Mouse (Mus musculus): Measurements from ENCODE around the gene Msl1. TPM values are rescaled to one million over a fixed set of nuclear protein-coding genes. Genes with fewer than 3 reads are reported as not detected.

Gene Msl1
- polyA plus RNA-seq, 1 experiment from 2014 or later, result 22.9 TPM

DNA sequence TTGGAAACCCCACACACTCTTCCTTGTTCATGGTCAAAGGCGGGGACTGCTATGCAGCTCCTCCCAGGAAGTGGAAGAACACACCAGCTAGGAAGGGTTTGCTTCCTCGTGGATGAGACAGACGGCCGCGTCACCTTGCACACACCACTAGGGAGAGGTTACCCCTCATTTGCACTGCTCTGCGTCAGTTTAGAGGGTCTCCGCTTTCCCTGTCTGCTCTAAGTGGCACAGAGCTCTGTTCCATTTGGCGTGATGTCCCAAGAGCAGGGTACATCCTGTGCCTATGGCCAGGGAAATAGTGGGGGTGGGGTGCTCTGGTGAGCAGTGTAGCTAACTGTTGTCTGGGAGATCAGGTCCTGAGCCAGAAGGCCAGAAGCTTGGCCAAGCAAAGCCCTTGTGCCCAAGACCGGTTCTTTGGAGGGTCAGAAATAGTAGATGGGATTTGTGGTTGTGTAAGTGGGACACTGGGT, 41.1 kb upstream of the Msl1 start:
- H3K36me3 ChIP-seq (replicated peaks), result peaks cover 28% of the 10 kb centered on the region
- peak overlapping the region; percentile 58 for H3K27ac ChIP-seq
- no peaks in the 10 kb centered on the region for H3K9me3 ChIP-seq
- no peak overlapping the region for H3K4me3 ChIP-seq
- WGBS, result 78% methylated on average over 9 of the region's 9 CpGs
- H3K27me3 ChIP-seq (ENCODE audit: poor library complexity, severe bottlenecking), result peaks cover 7% of the 10 kb centered on the region; the same call in 1 of the 2 replicates
- DNase-seq (ENCODE audit: extremely low spot score, low spot score), result no peak
- H3K4me1 ChIP-seq, result peaks cover 51% of the 10 kb centered on the region

DNA sequence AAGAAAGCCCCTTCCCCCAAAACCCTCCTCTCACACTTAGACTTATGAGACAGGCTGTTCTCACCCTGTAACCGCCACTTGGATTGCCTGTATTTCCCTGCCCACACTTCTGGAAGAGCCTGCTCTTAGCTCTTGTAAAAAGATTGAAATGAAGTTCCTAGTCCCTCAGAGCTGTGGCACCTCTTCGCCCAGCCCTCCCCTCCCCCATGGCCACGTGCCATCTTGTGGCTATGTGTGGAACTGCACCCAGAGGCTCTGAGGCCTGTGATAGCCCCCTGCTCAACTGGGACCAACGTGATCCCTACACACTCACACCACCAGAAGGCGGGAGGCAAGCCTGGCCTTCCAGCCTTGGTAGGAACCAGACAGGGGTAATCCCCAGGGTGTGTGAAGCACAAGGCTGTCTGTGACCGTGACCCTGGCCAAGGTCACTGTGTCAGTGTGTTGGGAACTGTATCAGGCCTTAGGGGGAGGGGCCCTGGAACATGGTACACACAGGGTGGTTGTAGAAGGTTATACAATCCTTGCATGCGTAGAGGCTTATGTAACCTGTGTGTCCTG, 40.6 kb upstream of the Msl1 start:
- Histone ChIP-seq H3K27me3 (ENCODE audit: poor library complexity, severe bottlenecking) (peaks cover 7% of the 10 kb centered on the region; the same call in 1 of the 2 replicates), H3K27ac (peak overlapping the region; percentile 58), H3K4me1 (peaks cover 46% of the 10 kb centered on the region), H3K36me3 (replicated peaks) (peaks cover 28% of the 10 kb centered on the region), H3K4me3 (no peak overlapping the region), H3K9me3 (no peaks in the 10 kb centered on the region)
- WGBS, result 24% methylated on average over 7 of the region's 7 CpGs
- peak; percentile 81 for DNase-seq (ENCODE audit: extremely low spot score, low spot score)

DNA sequence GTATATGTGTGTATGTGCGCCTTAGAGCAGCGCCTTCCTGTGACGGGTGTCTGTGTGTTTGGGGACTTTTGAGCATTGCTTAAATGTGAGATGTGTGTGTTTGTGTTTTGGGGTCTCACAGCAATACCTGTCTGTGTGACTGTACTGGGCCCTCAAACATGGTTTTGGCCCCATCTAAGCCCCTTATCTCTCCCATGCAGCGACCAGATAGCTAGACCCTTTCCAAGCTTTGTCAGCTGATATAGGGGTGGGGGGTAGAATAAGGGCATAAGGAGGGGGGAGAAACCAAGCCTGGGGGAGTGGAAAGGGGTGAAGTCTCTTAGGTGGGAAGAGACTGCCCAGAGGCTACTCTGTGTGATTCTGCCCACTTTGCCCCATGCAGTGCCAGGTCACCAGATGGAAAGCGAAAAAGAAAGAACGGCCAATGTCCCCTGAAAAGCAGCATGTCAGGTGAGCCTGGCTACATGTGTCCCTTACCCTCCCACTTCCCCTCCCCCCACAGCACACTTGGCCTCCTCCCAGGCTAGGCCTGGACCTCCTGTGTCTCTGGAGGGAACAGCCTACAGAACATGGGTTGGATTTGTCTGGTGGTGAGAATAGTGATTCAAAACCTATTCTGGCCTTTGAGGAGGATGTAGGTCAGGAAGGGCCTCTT, 39.5 kb upstream of the Msl1 start:
- H3K27me3 ChIP-seq (ENCODE audit: poor library complexity, severe bottlenecking), result peaks cover under 1% of the 10 kb centered on the region; the same call in 1 of the 2 replicates
- H3K4me1 ChIP-seq, result peaks cover 35% of the 10 kb centered on the region
- WGBS, result 93% methylated on average over 6 of the region's 6 CpGs
- no peak for DNase-seq (ENCODE audit: extremely low spot score, low spot score)
- no peaks in the 10 kb centered on the region for H3K9me3 ChIP-seq
- no peak overlapping the region for H3K27ac ChIP-seq
- H3K4me3 ChIP-seq, result no peak overlapping the region
- H3K36me3 ChIP-seq (replicated peaks), result peaks cover 33% of the 10 kb centered on the region

DNA sequence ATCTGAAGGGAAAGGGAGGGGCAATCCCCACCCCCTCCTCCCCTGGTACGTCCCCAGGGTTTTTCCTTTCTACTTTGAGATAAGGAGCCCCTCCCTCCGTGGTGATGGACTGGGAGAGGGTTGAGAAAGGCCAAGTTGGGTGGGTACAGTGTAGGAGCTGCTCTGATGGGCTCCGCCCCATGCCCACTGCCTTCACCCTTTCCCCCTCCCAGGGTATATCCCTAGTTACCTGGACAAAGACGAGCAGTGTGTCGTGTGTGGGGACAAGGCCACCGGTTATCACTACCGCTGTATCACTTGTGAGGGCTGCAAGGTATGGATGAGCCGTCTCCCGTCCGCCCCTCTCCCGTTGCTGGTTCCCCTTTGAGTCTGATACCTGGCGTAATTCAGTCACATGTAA, 38.6 kb upstream of the Msl1 start:
- no peaks in the 10 kb centered on the region for H3K9me3 ChIP-seq
- H3K27ac ChIP-seq, result no peak overlapping the region
- 87% methylated on average over 12 of the region's 12 CpGs for WGBS
- no peak overlapping the region for H3K4me3 ChIP-seq
- DNase-seq (ENCODE audit: extremely low spot score, low spot score), result no peak
- peaks cover 41% of the 10 kb centered on the region for H3K36me3 ChIP-seq (replicated peaks)
- H3K4me1 ChIP-seq, result peaks cover 26% of the 10 kb centered on the region
- H3K27me3 ChIP-seq (ENCODE audit: poor library complexity, severe bottlenecking), result no peaks in the 10 kb centered on the region

DNA sequence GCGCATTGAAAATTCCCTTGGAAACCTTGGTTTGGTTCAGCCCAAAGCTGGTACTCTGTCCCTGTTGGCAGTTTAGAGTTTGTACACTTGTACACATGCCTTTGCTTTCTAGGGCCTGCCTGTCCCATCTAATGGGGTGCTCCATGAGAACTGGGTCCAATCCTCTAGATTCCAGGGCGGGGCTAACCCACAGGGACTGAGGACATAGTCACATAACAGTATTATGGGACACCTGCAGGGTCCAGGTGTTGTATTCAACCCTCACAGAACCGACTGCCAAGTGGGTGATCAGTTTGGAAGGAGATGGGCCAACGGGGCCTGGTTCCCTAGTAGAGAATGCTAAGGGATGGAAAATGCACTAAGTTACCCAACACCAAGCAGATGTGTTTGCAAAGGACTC, 33.4 kb upstream of the Msl1 start:
- no peak overlapping the region for H3K27ac ChIP-seq
- WGBS, result 93% methylated on average over 4 of the region's 4 CpGs
- no peak overlapping the region for H3K4me3 ChIP-seq
- H3K9me3 ChIP-seq, result no peaks in the 10 kb centered on the region
- H3K27me3 ChIP-seq (ENCODE audit: poor library complexity, severe bottlenecking), result no peaks in the 10 kb centered on the region
- DNase-seq (ENCODE audit: extremely low spot score, low spot score), result no peak
- peaks cover 68% of the 10 kb centered on the region for H3K36me3 ChIP-seq (replicated peaks)
- peaks cover 29% of the 10 kb centered on the region for H3K4me1 ChIP-seq

DNA sequence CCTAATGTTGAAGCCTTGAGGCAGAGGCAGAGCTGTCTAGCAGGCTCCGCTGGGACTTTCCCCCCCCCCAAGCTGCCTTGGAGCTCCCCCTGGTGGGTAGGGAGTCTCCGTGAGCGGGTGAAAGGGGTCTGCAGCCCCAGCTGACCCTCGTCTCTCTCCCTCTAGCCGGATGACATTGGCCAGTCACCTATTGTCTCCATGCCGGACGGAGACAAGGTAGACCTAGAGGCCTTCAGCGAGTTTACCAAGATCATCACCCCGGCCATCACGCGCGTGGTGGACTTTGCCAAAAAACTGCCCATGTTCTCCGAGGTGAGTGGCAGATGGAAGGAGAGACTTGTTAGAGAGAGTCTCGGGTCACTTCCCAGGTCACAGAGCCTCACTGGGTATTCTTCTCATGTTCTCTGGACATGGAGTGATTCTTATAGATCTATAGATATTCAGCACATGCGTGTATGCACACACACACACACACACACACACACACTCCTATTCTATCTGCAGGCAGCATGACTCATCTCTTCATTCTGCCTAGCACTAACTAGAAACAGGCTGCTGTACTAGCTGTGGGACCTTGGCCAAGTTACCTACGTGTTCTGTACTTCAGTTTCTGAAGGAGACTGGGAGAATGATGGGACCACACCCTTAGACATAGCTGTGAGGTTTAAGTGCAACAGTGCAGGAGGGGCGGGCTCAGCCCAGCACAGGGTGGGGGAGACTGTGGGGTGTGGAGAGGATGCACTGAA, 32.4 kb upstream of the Msl1 start:
- WGBS, result 69% methylated on average over 17 of the region's 17 CpGs
- Histone ChIP-seq H3K9me3 (no peaks in the 10 kb centered on the region), H3K4me1 (peaks cover 39% of the 10 kb centered on the region), H3K4me3 (no peak overlapping the region), H3K36me3 (replicated peaks) (peaks cover 65% of the 10 kb centered on the region), H3K27ac (no peak overlapping the region), H3K27me3 (ENCODE audit: poor library complexity, severe bottlenecking) (no peaks in the 10 kb centered on the region)
- no peak for DNase-seq (ENCODE audit: extremely low spot score, low spot score)

DNA sequence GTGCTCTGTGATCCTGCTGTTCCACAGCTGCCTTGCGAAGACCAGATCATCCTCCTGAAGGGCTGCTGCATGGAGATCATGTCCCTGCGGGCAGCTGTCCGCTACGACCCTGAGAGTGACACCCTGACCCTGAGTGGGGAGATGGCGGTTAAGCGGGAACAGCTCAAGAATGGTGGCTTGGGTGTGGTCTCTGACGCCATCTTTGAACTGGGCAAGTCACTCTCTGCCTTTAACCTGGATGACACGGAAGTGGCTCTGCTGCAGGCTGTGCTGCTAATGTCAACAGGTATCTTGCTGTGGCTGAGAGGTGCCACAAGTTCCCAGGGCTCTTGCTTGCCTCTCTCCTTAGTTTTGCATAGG, 31.8 kb upstream of the Msl1 start:
- Histone ChIP-seq H3K4me1 (peaks cover 45% of the 10 kb centered on the region), H3K27me3 (ENCODE audit: poor library complexity, severe bottlenecking) (no peaks in the 10 kb centered on the region), H3K27ac (no peak overlapping the region), H3K36me3 (replicated peaks) (peaks cover 63% of the 10 kb centered on the region), H3K4me3 (no peak overlapping the region), H3K9me3 (no peaks in the 10 kb centered on the region)
- 92% methylated on average over 8 of the region's 8 CpGs for WGBS
- no peak for DNase-seq (ENCODE audit: extremely low spot score, low spot score)

DNA sequence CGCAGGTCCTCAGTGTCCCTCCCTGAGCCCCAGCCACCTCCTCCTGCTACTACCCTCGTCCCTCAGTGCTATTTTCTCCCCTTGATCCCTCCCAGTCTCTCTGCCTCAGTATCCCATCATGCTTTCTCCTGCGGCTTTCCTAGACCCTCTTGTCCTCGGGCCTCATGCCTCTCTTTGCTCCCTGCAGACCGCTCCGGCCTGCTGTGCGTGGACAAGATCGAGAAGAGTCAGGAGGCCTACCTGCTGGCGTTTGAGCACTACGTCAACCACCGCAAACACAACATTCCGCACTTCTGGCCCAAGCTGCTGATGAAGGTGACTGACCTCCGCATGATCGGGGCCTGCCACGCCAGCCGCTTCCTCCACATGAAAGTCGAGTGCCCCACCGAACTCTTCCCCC, 31.2 kb upstream of the Msl1 start:
- Histone ChIP-seq H3K27ac (no peak overlapping the region), H3K4me3 (no peak overlapping the region), H3K4me1 (peaks cover 51% of the 10 kb centered on the region), H3K27me3 (ENCODE audit: poor library complexity, severe bottlenecking) (no peaks in the 10 kb centered on the region), H3K9me3 (no peaks in the 10 kb centered on the region), H3K36me3 (replicated peaks) (peaks cover 63% of the 10 kb centered on the region)
- WGBS, result 80% methylated on average over 18 of the region's 18 CpGs
- no peak for DNase-seq (ENCODE audit: extremely low spot score, low spot score)

DNA sequence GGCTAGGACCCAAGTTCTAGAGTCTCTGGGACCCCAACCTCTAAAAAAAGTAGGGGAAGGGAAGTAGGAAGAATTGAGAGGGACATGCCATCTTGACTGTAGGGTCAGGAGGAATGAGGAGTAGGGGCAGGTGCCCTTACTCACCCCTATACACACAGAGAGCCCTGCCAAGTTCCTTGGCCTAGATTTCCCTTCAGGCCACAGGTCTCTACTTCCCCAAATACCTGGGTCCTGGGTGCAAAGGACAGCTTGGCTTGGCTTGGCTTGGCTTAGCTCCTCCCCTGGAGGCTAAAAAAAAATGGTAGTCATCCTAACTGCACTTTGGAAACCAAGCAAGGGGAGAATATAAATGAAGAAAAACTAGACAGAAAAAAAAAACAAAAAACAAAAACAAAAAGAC, 30.6 kb upstream of the Msl1 start:
- peaks cover 51% of the 10 kb centered on the region for H3K4me1 ChIP-seq
- H3K27me3 ChIP-seq (ENCODE audit: poor library complexity, severe bottlenecking), result no peaks in the 10 kb centered on the region
- H3K9me3 ChIP-seq, result no peaks in the 10 kb centered on the region
- H3K27ac ChIP-seq, result no peak overlapping the region
- peaks cover 68% of the 10 kb centered on the region for H3K36me3 ChIP-seq (replicated peaks)
- no peak overlapping the region for H3K4me3 ChIP-seq
- DNase-seq (ENCODE audit: extremely low spot score, low spot score), result no peak

DNA sequence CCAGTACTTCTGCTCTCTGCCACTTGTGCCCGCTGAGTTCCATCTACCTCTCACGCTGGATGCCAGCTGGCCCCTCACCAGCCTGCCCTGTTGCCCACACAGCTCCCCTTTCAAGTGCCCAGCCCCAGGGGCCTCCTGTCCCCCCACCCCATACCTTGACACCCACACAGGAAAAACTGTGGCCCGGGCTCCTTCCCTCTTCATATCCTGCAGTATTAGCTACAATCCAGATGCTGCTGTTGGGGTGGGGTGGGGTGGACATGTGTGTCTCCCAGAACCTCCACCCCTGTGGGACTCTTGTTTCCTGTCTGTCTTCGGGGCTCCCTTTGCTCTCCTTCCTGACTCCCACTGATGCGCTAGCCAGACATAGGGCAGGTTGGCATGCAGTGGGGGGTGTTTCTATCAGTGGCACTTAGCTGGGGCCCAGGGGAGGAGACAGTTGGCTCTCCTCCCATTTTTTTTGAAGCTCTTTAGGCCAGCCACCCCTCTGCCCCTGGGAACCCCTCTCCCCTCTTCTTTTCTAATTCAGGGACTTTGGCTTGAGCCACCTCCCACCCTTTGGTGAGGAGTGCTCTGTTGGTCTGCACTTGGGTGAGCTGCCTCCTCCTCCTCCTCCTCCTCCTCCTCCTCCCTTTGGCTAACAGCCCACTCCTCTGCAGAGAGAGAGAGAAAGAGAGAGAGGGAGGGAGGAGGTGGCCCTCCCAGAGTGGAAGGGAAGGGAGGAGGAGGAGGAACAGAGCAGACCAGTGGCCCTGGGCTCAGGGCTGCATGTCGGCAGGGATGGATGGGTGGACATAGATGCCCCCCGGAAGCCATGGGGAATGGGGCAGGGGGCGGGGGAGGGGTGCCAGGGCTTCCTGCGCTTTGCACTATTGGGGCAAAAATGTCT, 29.7 kb upstream of the Msl1 start:
- Histone ChIP-seq H3K36me3 (replicated peaks) (peaks cover 74% of the 10 kb centered on the region), H3K27me3 (ENCODE audit: poor library complexity, severe bottlenecking) (no peaks in the 10 kb centered on the region), H3K27ac (peak overlapping the region; percentile 57), H3K9me3 (no peaks in the 10 kb centered on the region), H3K4me1 (peaks cover 51% of the 10 kb centered on the region), H3K4me3 (no peak overlapping the region)
- no peak for DNase-seq (ENCODE audit: extremely low spot score, low spot score)
- 60% methylated on average over 9 of the region's 9 CpGs for WGBS

DNA sequence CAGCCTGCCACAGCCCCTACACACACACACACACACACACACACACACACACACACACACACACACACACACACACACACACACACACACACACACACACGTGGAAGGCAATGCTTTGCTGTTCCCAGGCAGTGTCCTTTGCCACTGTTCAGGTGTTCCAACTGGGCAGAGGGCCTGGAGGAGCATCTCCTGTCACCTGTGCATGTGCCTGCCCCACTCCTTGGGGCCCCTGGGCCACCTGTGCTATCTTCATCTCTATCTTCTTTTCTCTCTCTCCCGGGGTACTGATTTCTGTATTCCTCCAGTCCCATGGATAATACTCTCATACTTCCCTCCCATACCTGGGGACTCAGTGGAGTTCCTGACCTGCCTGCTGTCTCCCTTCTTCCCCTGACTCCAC, 29.0 kb upstream of the Msl1 start:
- Histone ChIP-seq H3K27ac (peak overlapping the region; percentile 80), H3K4me3 (peak overlapping the region; percentile 42; the same call in 1 of the 2 replicates), H3K9me3 (no peaks in the 10 kb centered on the region), H3K27me3 (ENCODE audit: poor library complexity, severe bottlenecking) (no peaks in the 10 kb centered on the region), H3K4me1 (peaks cover 51% of the 10 kb centered on the region), H3K36me3 (replicated peaks) (peaks cover 75% of the 10 kb centered on the region)
- 53% methylated on average over 2 of the region's 2 CpGs for WGBS
- no peak for DNase-seq (ENCODE audit: extremely low spot score, low spot score)

DNA sequence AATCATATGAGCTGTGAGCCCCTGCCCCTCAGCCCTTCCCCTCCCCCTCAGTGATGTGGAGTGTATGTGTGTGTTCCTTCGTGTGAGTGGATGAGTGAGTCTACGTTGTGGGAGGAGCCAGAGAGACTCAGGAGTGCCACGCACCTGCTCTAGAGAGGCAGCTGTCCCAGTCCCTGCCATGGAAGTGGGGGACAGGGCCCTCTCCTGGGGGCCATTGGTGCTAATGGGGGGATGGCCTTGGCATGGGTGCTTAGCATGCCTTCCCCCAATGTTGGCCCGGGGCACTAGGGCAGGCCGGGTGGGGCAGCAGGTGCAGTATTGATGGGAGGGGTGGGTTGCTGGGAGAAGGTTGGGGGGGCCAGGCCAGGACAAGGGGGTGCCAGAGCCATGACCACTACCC, 28.5 kb upstream of the Msl1 start:
- Histone ChIP-seq H3K27me3 (ENCODE audit: poor library complexity, severe bottlenecking) (no peaks in the 10 kb centered on the region), H3K36me3 (replicated peaks) (peaks cover 75% of the 10 kb centered on the region), H3K4me1 (peaks cover 51% of the 10 kb centered on the region), H3K4me3 (peak overlapping the region; percentile 42), H3K27ac (peak overlapping the region; percentile 80), H3K9me3 (no peaks in the 10 kb centered on the region)
- WGBS, result 63% methylated on average over 5 of the region's 5 CpGs
- DNase-seq (ENCODE audit: extremely low spot score, low spot score), result no peak
